Mouse (Mus musculus): ENCODE results near the gene Cep128.

DNA sequence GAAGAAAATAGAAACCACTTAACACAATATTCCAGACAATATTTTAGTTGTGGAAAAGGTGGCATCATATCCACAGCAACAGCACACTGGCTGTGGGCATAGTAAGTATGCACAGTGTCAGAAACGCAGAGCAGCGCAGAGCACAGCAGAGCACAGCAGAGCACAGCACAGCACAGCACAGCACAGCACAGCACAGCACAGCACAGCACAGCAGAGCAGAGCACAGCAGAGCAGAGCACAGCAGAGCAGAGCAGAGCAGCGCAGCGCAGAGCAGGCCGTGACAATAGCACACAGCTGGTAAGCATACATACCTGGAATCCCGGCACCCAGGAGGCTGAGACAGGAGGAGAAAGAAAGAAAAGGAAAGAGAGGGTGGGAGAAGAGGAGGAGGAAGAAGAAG lies 129.4 kb downstream of the Cep128 start:
- TF ChIP-seq CTCF (IDR thresholded peaks at IDR 0.05; ENCODE audit: low read depth) (no peak), EP300 (IDR thresholded peaks at IDR 0.05; ENCODE audit: low read depth) (no peak)

Measured in heart, postnatal 0 days (tissue).